Mouse (Mus musculus): ENCODE data around the gene Dmac1. TPM values are rescaled to one million over a fixed set of nuclear protein-coding genes. Genes with fewer than 3 reads are reported as not detected.
"Not testable (repeated sequence)": the region's sequence is repeated elsewhere in the genome, so short reads cannot be mapped to it uniquely, and the experiment has no call there.

Dmac1 gene
- total RNA-seq (2014; fragmentation: Nextera tagmentation) = 113 and 147 TPM in 2 replicates
- 73.2 and 82.7 TPM in 2 replicates for total RNA-seq (2017)

DNA sequence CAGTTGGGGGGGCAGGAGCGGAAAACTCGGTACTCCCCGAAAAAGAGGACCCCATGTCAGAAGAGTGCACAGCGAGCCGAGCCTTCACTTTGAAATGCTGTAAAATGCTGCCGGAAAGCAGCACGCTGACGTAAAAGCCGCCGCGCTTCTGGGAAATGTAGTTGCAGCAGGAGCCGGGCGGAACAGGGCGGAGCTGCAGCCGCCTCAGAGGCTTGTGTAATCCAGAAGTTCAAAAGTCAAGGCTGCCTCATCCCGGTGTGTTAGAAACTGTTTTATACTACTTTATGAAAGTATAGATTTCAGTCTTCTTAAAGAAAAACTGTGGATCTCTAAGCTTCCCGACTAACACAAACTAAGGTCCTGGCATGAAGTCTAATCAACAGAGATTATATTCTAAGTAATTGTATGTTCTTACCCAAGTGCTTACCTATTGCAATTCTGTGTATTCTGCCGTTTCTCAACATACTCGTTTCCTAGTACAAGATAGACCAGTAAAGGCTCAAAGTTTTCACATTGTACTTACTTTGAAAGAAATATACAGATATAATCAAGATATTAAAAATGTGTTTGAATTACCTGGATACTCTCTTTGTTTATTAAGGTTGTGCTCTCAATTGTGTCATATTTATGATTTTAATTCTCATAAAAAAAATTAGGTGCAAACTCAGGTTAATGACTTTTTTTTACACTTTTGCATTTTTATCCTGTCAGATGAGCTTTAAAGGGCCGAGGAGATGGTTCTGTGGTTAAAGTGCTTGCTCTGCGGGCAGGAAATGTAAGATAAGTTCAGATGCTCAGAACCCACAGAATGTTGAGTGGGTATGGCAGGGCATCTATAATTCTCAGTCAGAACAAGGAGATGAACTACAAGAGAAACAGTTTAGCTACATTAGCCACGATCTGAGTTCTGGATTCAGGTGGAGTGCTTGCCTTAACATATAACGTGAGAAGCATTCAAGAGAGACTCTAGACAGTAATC is at the start of gene Dmac1:
Dmac1 (minus strand) TSS at position 109 of the 979 bp plus-strand sequence.
- peak; percentile 98 for ATAC-seq (replicated peaks; ENCODE audit: poor library complexity, severe bottlenecking)

DNA sequence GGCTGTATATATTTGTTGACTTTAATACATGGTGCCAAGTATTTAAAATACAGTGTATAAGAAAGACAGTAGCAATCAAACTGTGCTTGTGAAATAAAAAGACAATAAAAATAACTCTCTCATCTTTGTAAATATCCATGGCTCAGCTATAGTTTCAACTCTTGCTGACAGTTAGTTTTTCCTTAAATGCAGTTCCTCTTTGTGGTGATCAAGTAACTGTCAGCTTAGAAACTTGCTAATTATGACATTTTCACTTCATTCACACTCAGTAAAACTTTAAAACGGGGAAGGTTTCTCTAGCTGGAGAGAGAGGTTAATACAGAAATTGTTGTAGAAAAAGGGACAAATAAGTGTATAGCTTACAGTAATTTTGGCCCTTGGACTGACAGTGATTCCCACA is 37.3 kb upstream of the Dmac1 start:
- peak; percentile 81 for ATAC-seq (replicated peaks; ENCODE audit: poor library complexity, severe bottlenecking)

DNA sequence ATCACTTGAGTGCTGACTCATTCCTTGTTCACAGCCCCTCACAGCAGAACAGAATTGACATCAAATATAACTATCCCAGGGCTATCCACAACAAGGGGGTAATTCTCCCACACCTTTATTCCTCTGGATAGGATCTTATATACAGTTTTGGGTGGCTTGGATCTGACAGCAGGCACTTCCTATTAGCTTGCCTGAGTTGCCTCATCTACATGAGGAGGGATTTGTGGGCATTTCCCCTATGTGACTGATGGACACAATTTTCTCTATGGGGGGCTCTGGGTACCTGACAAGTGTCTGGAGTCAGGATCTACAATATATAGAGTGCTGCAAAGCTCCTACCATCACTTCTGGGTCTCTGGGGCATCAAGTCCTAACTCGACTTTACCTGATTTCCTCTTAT is 36.9 kb upstream of the Dmac1 start:
- peak; percentile 68 for ATAC-seq (replicated peaks; ENCODE audit: poor library complexity, severe bottlenecking)

DNA sequence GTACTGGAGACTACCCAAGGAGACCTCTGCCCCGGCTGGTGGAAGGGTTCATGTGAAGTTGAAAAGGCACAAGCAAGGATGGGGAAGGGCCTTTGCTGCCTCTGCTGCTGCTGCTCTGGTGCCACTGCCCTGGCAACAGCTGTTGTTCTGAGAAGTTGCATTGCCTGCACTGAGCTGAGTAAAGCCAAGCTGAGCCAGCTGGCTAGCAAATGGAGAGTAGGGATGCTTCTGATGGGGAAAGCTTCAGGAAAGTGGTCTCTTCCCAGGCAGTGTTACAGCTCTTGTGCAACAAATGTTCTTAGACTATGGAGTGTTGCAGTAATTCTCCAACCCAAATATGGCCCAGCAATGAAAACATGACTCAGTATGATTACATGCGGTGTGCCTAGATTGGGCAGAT is 33.8 kb upstream of the Dmac1 start:
- peak; percentile 19 for ATAC-seq (replicated peaks; ENCODE audit: poor library complexity, severe bottlenecking)

DNA sequence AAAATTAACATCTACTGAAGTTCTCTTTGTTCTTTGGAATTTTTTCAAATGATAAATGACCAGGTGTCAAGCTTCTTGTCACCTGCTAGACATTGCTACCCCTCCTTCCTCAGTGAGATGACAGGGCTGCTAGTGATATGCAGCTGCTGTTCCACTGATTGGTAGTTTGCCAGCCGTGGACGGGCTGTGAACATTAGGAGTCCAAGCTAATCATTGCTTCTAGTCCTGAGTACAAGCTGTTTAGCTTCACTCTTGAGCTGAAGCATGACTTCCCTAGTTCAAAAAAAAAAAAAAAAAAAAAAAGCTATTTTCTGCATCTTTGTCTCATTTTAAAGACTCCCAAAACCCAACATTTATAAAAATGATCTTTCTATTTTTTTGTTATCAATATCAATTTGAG is 33.2 kb upstream of the Dmac1 start:
- no peak for ATAC-seq (replicated peaks; ENCODE audit: poor library complexity, severe bottlenecking)

DNA sequence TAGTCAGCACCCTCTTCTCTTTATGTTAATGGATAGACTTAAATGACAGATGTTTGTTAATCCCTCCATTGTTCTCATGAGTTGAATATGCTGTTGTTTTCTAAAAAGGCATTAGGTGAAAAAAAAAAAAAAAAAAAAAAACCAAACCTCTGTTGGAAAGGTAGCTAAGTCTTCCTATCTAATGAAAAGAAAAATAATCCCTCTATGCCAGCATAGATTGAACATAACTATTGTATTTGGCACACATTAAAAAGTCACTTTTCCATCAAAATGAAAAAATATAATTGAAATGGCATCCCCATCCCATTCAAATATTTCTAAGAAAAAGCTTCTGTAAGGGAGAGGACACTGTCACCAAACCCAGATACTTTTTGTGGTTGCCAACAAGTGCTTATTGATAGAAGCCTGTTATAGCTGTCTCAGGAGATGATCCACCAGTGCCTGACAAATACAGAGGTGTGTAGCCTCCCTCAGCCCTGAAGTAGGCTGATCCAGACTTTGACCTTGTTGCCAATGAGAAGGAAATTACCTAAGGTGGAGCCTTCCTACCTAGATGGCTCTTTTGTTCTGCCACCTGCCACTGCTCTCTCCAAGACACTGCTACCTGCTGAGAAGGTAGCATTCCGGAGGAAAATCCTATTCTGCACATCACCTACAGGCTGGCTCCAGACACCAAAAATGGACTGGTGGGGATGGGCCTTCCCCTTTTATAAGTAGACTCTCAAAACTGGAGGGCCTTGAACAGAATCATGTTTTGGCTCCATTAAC is 22.3 kb upstream of the Dmac1 start:
- no peak for ATAC-seq (replicated peaks; ENCODE audit: poor library complexity, severe bottlenecking)

DNA sequence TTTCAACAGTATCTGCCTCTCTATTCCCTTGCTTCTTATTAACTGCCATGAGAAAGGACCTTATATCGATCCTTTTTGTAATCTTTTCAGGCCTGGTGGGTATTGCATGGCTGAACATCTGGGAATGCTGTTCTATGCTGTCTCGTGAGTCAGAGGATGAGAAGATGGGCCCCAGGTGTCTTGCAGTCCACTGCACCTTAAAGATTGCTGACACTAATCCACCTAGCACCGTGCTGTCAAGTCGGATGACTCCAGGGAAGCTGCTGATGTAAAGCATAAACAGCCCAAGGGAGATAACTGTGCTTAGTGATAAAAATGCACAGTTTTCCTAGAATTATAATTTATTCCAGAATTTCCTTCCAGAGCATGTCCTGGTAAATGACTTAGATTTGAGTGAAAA is 14.2 kb upstream of the Dmac1 start:
- ATAC-seq (replicated peaks; ENCODE audit: poor library complexity, severe bottlenecking) = no peak

DNA sequence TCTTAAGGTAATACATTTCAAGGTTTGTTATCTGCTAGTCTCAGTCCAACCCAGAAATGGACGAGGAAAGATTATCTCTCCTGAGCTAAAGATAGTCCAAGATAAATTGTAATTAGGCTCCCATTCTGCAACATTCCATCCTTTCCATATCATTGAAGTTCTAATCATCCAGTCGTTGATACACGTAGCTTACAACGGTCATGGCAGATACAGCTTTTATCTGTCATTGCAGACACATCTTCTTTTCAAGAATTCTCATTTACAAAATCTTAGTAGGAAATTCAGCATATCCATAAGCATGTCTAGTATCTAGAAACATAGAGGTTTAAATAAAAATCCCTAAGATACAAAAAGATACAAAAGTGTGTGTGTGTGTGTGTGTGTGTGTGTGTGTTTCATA is 13.0 kb upstream of the Dmac1 start:
- ATAC-seq (replicated peaks; ENCODE audit: poor library complexity, severe bottlenecking) = no peak

DNA sequence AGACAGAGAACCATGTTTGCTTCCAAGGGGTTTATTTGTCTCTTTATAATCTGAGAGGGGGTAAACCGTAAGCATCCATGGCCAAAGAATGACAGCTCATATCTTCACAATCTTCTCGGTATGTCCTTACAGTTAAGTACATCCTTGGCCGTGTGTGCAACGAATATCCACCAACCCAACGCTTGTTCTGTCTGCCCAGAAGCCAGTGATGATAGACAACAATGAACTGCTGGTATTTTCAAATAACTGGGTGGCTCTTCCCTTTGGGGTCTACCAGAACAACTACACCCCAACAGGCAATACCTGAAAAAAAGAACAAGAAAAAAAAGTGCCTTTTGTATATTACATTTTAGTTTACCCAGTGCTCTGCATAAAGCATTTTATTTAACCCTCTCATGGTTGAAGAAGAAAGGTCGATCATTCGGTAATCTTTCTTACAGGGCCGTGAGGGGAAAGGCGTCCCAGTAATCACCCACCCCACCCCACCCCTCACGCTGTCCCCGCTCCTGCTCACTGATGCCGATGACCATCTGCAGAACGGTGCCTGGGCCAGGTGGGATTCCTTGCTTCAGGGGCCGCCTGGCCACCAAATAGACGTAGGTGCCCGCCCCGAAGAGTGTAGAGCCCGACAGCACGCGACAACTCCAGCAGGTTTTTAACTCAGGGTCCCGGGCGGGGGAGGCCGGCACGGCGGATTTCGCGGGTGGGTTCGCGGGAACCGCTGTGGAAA is 473 bp downstream of the Dmac1 start:
- no peak for ATAC-seq (replicated peaks; ENCODE audit: poor library complexity, severe bottlenecking)

DNA sequence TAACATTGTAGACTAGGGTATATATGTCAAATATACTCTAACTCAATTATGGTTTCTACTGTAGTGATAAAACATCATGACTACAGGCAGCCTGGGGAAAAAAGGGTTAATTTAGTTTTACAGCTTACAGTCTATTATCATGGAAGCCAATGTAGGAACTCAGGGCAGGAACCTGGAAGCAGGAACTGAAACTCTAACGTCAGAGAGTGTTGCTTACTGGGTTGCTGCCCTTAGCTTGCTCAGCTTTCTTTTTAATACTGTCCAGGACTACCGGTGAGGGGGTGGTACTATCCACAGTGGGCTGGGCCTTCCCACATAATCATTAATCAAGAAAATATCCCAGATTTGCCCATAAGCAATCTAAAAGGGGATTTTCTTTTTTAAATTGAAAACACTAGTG is 2.4 kb downstream of the Dmac1 start:
- peak; percentile 63 for ATAC-seq (replicated peaks; ENCODE audit: poor library complexity, severe bottlenecking)

DNA sequence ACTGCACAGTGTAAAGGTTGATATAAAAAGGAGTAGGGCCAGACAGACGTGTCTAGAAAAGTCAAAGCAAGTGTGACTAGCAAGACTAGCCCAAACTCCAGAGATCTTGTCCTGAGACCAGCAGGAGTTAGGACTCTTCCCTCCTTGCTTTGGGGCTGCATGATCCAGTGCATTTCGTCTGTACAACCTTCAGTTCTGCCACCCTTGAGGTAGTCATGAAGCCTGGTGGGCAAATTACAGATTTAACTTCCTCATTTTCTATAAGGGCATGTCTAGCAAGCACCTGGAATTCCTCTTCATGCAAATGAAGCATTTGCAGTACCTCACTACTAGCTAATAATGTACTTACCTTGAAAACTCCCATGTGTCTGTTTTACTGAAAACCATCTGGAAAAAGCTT is 10.2 kb downstream of the Dmac1 start:
- ATAC-seq (replicated peaks; ENCODE audit: poor library complexity, severe bottlenecking) = peak; percentile 54

DNA sequence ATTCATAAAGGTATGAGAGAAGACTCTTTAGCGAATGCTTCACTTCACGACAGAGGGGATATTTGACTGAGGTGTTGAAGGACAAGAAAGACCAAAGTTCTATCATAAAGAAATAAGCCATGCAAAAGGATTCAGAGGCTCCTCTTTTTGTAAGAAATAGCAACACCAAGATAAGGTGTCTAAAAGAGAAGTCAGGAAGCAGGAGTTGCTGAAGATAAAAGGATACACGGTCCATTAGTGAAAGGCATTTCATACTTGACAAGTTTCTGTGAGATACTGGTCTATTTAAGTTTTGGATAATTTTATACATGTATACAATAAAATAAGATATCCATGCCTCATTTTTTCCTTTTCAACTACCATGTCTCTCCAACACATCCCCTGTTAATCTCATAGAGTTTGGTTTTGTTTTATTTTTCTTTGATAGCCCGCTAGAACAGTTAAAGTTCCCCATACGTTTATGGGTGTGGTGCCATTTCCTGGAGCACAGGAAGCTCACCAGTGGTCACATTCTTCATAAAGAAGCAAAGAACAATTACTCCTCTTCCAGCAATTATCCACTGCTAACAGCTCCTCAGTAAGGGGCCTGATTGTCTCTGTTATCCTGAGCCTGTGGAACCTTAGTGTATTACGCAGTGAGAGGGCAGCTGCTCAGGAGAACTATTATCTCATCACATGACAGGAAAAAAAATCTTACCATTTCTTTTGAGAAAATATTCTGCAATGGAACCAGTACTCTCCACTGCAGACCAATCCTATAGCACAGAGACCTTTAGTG is 11.1 kb downstream of the Dmac1 start:
- no peak for ATAC-seq (replicated peaks; ENCODE audit: poor library complexity, severe bottlenecking)

DNA sequence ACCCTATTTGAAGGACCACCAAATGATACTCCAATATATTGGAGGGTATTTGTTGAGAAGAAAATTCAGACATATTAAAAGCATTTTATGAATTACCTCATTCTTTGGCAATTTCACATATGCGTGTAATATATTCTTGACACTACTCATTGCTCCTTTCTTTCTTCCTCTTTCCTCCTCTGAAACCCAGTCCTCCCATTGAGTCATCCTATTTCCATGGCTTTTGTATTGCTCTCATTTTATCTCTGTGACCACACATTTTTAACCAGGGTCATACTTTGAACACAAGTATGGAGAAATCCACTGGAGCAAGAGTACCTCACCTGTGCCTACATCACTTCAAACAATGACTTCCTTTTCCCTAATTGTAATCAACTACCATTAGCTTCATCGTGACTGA is 13.9 kb downstream of the Dmac1 start:
- peak; percentile 68 for ATAC-seq (replicated peaks; ENCODE audit: poor library complexity, severe bottlenecking)

DNA sequence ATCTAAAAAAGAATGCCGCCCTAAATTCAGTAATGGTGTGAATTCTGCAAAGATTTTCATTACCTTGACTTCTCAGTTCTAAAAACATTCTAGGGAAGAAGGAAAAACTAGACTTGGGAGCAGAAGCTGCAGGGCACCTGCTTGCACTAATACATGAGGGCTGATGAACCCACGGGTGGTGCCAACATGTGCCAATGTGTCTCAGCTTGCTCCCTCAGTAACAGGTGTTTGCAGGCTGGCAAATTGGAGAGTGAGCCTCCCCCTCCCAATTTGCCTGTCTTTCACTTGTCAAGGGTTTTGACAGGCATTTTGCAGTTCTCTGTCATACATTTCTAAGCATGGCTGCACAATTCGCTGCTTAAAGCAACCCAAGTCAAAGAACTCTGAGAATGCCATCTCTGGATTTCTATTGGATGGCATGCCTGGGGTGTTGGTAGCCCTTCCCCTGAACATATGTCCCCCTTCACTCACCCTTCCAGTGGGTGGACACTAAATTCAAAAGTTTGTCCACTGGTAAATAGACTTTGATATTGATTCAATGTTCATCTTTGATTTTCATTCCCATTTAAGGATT is 14.5 kb downstream of the Dmac1 start:
- ATAC-seq (replicated peaks; ENCODE audit: poor library complexity, severe bottlenecking) = no peak

DNA sequence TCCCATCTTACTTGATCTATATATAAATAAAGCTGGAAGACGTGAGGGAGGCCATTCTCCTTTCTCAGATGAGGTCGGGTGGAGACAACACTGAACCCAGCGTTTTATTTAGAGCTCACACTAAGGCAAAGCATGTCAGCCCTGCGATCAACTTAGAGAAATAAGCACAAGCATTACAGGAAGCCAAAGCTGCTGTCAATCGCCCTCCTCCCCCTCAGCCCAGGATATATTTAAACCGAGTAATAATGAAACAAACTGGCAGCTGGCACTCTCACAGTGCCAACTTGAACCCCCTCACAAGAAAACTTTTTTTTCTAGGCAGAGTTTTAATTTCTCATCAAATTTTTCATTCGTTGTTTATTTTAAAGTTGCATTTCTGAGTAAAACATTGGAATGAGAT is 15.7 kb downstream of the Dmac1 start:
- ATAC-seq (replicated peaks; ENCODE audit: poor library complexity, severe bottlenecking) = peak; percentile 36; the same call in 1 of the 2 replicates

DNA sequence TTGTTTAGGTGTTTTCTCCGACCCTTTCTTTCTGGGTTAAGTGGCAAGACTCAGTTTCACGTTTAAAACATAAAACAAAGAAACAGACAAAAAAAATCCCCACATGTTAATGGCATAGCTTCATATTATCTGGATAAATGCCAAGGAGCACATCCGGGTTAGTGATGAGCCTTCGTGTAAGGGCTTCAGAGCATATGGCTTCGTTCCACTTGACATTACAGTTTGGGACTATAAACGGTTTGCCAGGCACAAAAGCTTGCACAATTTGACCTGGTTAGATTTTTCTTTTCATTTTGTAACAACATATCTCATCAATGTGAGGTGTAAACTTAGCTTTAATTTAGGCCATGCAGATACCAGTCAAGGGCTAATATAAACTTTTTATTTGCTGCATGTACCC is 17.9 kb downstream of the Dmac1 start:
- ATAC-seq (replicated peaks; ENCODE audit: poor library complexity, severe bottlenecking) = no peak

DNA sequence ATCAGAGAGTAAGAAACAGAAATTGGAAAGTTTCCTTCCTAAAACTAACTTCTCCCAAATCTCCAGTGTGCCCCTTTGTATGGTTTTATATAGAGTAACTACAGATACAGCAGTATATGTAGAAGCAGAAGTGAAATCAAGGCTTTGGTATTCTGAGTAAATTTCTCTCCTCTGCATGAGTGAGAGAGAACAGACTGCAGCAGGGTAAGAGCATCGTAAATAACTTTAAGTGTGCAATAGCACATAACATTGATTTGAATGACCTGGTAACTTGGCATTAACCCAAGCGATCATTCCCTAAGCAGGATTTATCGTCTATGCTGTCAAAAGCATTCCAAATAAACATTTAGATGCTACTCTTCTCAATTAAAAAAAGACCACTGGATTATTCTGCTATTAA is 18.7 kb downstream of the Dmac1 start:
- ATAC-seq (replicated peaks; ENCODE audit: poor library complexity, severe bottlenecking) = peak; percentile 57

DNA sequence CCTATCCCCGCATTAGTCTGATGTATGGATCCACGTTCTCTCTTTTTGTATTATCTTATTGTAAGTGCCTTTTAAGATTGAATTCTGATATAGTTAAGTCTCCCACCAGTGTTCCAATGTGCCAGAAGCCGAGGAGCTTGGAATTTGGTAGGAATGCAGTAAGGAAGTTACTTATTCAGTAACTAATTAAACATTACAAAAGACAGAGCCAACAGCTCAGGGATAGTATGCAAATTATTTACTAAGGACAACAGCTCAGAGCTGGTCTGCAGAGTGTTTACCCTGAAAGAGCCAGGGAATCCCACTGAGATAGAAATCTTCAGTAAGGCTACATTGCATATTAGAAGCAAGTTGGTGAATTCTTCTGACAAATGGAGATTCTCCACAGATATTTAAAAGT is 43.5 kb downstream of the Dmac1 start:
- ATAC-seq (replicated peaks; ENCODE audit: poor library complexity, severe bottlenecking) = not testable (repeated sequence)
